Mouse (Mus musculus): ENCODE data around the gene Ergic1. TPM values are rescaled to one million over a fixed set of nuclear protein-coding genes. Genes with fewer than 3 reads are reported as not detected.

Ergic1 gene
- 36.0 and 39.0 TPM in 2 replicates for polyA plus RNA-seq (2015; fragmentation: Nextera tagmentation; extraction: Ambion mirVana)

DNA sequence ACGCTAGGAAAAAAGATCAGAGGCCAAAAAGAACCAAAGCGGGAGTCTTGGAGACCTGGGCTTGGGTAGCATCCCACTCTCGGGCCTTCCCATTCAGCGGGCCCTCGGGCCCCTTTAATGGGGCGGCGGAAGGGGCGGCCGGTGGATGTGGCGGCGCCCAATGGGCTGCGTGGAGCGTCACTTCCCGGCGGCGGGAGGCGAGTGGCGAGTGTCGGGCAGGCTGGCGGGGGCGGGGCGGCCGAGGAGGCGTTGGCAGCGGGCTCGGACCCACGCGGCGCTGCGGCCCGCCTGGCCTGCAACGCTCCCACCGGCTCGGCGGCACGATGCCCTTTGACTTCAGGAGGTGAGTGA, at the start of gene Ergic1:
Gene Ergic1 (plus strand): TSS at position 200 of the 351 bp plus-strand sequence.
- H3K27me3 ChIP-seq (ENCODE audit: control insufficient read depth, insufficient read depth, low read depth, low read length), result no peaks in the 10 kb centered on the region
- WGBS (ENCODE audit: insufficient replicate concordance), result under 1% methylated on average over 27 of the region's 36 CpGs
- H3K27ac ChIP-seq (ENCODE audit: low read length), result peak within 1 kb of the TSS; percentile 30; the same call in 1 of the 2 replicates
- peak within 1 kb of the TSS; percentile 94 for H3K4me2 ChIP-seq (ENCODE audit: low read depth, low read length)
- no peaks in the 10 kb centered on the region for H3K36me3 ChIP-seq (ENCODE audit: control insufficient read depth, insufficient read depth)
- peak within 1 kb of the TSS; percentile 66 for H3K9ac ChIP-seq (ENCODE audit: low read depth, low read length)
- no peaks in the 10 kb centered on the region for H3K9me3 ChIP-seq (replicated peaks; ENCODE audit: control insufficient read depth, low read length)
- H3K4me3 ChIP-seq (ENCODE audit: low read depth, low read length), result peak within 1 kb of the TSS; percentile 69
- peaks cover 27% of the 10 kb centered on the region for H3K4me1 ChIP-seq (ENCODE audit: control insufficient read depth, low read depth, low read length)
- ATAC-seq (ENCODE audit: low read depth), result peak; percentile 96

DNA sequence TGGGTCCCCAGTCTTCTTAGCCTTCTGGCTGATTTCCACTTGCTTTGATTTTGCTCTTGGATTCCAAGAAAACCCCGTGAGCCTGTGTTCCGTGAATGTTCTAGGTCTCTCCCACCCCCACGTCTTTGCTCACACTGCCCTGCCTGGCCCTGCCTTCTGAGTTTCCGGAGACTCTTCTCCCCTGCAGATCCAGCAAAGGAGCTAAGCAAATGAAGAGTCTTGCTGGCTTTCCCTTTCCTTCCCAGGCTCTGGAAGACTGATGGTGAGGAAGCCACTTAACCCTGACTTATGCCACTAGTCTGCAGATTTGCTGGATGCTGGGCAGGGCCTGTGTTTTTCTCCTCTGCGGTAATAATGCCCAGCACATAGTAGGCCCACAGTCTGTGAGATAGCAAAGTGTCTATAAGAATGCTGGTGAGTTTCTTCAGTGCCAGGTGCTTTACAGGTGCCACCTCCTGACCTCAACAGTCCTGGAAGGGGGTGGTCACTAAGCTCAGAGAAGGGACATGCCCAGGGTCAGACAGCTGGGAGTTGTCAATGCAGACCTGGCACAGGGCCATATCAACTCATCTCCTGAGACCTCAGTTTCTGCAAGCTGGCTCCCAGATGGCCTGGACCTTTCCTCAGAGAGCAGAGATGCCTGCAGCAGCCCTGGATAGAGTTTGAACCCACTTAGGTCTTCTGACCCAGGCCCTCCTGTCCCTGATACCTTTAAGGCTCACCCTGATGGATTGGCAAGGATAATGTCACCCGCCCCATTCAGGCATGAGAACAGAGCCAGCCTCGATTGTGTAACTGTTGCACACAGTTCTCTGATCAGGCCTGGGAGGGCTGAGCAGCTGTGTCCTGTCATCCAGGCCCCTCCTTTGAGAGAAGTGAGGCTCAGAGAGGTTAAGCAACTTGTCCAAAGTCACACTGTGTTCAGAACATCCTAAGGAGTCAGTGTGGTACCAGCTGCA, 49.2 kb upstream of the Ergic1 start:
- no peaks in the 10 kb centered on the region for H3K9me3 ChIP-seq (replicated peaks; ENCODE audit: control insufficient read depth, low read length)
- peak overlapping the region; percentile 64 for H3K9ac ChIP-seq (ENCODE audit: low read depth, low read length)
- WGBS (ENCODE audit: insufficient replicate concordance), result 61% methylated on average over 7 of the region's 7 CpGs
- H3K4me1 ChIP-seq (ENCODE audit: control insufficient read depth, low read depth, low read length), result peaks cover 75% of the 10 kb centered on the region
- H3K27me3 ChIP-seq (ENCODE audit: control insufficient read depth, insufficient read depth, low read depth, low read length), result no peaks in the 10 kb centered on the region
- no peak for ATAC-seq (ENCODE audit: low read depth)
- no peak overlapping the region for H3K4me3 ChIP-seq (ENCODE audit: low read depth, low read length)
- peak overlapping the region; percentile 93 for H3K27ac ChIP-seq (ENCODE audit: low read length)
- H3K4me2 ChIP-seq (ENCODE audit: low read depth, low read length), result no peak overlapping the region
- H3K36me3 ChIP-seq (ENCODE audit: control insufficient read depth, insufficient read depth), result no peaks in the 10 kb centered on the region

- no peak overlapping the region for H3K4me3 ChIP-seq (ENCODE audit: low read depth, low read length)
- no peaks in the 10 kb centered on the region for H3K27me3 ChIP-seq (ENCODE audit: control insufficient read depth, insufficient read depth, low read depth, low read length)
- ATAC-seq (ENCODE audit: low read depth), result no peak
- no peaks in the 10 kb centered on the region for H3K36me3 ChIP-seq (ENCODE audit: control insufficient read depth, insufficient read depth)
- peak overlapping the region; percentile 93 for H3K27ac ChIP-seq (ENCODE audit: low read length)
- H3K9ac ChIP-seq (ENCODE audit: low read depth, low read length), result peak overlapping the region; percentile 64
- WGBS (ENCODE audit: insufficient replicate concordance), result 46% methylated on average over 7 of the region's 7 CpGs
- H3K4me2 ChIP-seq (ENCODE audit: low read depth, low read length), result no peak overlapping the region
- H3K4me1 ChIP-seq (ENCODE audit: control insufficient read depth, low read depth, low read length), result peaks cover 75% of the 10 kb centered on the region
- H3K9me3 ChIP-seq (replicated peaks; ENCODE audit: control insufficient read depth, low read length), result no peaks in the 10 kb centered on the region
Observed at GRCm38 (mm10) chr17:26512961-26513360, 48.3 kb upstream of the Ergic1 start.

DNA sequence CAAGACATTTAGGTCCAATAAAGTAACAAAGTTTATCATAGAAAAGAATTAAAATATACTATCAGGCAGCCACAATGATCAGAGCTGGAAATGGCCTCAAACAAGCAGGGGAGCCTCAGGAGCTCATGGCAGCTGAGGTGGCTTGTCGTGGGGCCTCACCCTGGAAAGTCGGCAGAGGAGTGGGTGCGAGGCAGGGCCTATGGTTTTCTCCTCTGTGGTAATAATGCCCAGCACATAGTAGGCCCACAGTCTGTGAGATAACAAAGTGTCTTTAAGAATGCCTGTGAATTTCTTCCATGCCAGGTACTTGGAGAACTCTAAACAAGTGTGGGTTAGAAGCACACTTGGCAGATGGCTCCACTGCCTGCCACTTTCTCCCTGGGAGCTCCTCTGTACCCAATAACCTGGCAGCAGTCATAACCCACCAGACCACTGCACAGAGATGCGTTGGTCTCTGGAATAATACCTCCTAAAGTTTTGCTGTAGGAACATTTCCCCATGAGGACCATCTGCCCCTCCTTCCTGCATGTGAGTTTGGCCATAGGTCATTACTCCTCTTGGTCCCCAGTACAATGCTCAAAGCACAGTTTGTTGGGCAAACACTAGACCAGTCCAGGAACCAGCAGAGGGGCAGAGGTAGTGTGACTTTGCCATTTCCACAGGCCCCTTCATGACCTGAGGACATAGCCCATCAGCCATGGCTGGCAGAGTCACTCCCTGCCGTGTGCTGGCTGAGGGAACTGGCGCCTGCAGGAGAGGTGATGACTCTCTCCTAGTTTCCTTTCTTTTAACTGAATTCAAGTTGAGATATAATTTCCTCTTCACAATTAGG, 47.6 kb upstream of the Ergic1 start:
- H3K9me3 ChIP-seq (replicated peaks; ENCODE audit: control insufficient read depth, low read length), result no peaks in the 10 kb centered on the region
- no peaks in the 10 kb centered on the region for H3K36me3 ChIP-seq (ENCODE audit: control insufficient read depth, insufficient read depth)
- peak; percentile 17; the same call in 1 of the 2 replicates for ATAC-seq (ENCODE audit: low read depth)
- H3K4me3 ChIP-seq (ENCODE audit: low read depth, low read length), result no peak overlapping the region
- no peaks in the 10 kb centered on the region for H3K27me3 ChIP-seq (ENCODE audit: control insufficient read depth, insufficient read depth, low read depth, low read length)
- peak overlapping the region; percentile 93 for H3K27ac ChIP-seq (ENCODE audit: low read length)
- peak overlapping the region; percentile 64 for H3K4me2 ChIP-seq (ENCODE audit: low read depth, low read length)
- H3K9ac ChIP-seq (ENCODE audit: low read depth, low read length), result peak overlapping the region; percentile 64
- WGBS (ENCODE audit: insufficient replicate concordance), result 59% methylated on average over 6 of the region's 6 CpGs
- H3K4me1 ChIP-seq (ENCODE audit: control insufficient read depth, low read depth, low read length), result peaks cover 75% of the 10 kb centered on the region

- peak overlapping the region; percentile 68 for H3K9ac ChIP-seq (ENCODE audit: low read depth, low read length)
- no peaks in the 10 kb centered on the region for H3K27me3 ChIP-seq (ENCODE audit: control insufficient read depth, insufficient read depth, low read depth, low read length)
- no peaks in the 10 kb centered on the region for H3K36me3 ChIP-seq (ENCODE audit: control insufficient read depth, insufficient read depth)
- H3K4me2 ChIP-seq (ENCODE audit: low read depth, low read length), result peak overlapping the region; percentile 64
- WGBS (ENCODE audit: insufficient replicate concordance), result 23% methylated on average over 3 of the region's 3 CpGs
- peak; percentile 90 for ATAC-seq (ENCODE audit: low read depth)
- peak overlapping the region; percentile 34 for H3K4me3 ChIP-seq (ENCODE audit: low read depth, low read length)
- peak overlapping the region; percentile 93 for H3K27ac ChIP-seq (ENCODE audit: low read length)
- no peaks in the 10 kb centered on the region for H3K9me3 ChIP-seq (replicated peaks; ENCODE audit: control insufficient read depth, low read length)
- peaks cover 70% of the 10 kb centered on the region for H3K4me1 ChIP-seq (ENCODE audit: control insufficient read depth, low read depth, low read length)
Observed at GRCm38 (mm10) chr17:26514581-26515030, 46.7 kb upstream of the Ergic1 start.

GRCm38 (mm10) chr17:26515675-26516074, 45.6 kb upstream of the Ergic1 start:
- no peak for ATAC-seq (ENCODE audit: low read depth)
- Histone ChIP-seq H3K36me3 (ENCODE audit: control insufficient read depth, insufficient read depth) (no peaks in the 10 kb centered on the region), H3K27me3 (ENCODE audit: control insufficient read depth, insufficient read depth, low read depth, low read length) (no peaks in the 10 kb centered on the region), H3K4me3 (ENCODE audit: low read depth, low read length) (no peak overlapping the region), H3K4me2 (ENCODE audit: low read depth, low read length) (no peak overlapping the region), H3K27ac (ENCODE audit: low read length) (peak overlapping the region; percentile 93), H3K9me3 (replicated peaks; ENCODE audit: control insufficient read depth, low read length) (no peaks in the 10 kb centered on the region), H3K9ac (ENCODE audit: low read depth, low read length) (no peak overlapping the region), H3K4me1 (ENCODE audit: control insufficient read depth, low read depth, low read length) (peaks cover 61% of the 10 kb centered on the region)
- WGBS (ENCODE audit: insufficient replicate concordance), result 87% methylated on average over 4 of the region's 4 CpGs

DNA sequence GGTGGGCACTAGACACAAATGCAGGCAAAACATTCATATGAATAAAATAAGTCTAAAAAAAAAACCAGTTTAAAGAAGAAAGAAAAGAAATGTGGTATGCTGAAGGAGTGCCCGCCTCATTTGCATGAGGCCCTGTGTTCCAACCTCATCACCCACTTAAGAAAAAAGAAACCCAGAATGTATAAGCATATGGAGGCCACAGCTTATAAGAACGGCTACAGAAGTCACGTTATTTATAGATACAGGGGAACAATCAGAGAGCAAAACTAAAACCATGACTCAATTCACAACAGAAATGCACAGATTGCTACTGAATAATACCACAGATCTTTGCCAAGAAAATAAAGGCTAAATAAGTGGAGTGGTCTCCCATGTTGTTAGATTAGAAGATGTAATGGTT, 43.0 kb upstream of the Ergic1 start:
- Histone ChIP-seq H3K4me3 (ENCODE audit: low read depth, low read length) (no peak overlapping the region), H3K36me3 (ENCODE audit: control insufficient read depth, insufficient read depth) (no peaks in the 10 kb centered on the region), H3K27ac (ENCODE audit: low read length) (no peak overlapping the region), H3K4me1 (ENCODE audit: control insufficient read depth, low read depth, low read length) (peaks cover 34% of the 10 kb centered on the region), H3K9me3 (replicated peaks; ENCODE audit: control insufficient read depth, low read length) (no peaks in the 10 kb centered on the region), H3K27me3 (ENCODE audit: control insufficient read depth, insufficient read depth, low read depth, low read length) (no peaks in the 10 kb centered on the region), H3K4me2 (ENCODE audit: low read depth, low read length) (no peak overlapping the region), H3K9ac (ENCODE audit: low read depth, low read length) (no peak overlapping the region)
- 69% methylated on average over 3 of the region's 3 CpGs for WGBS (ENCODE audit: insufficient replicate concordance)
- ATAC-seq (ENCODE audit: low read depth), result no peak

GRCm38 (mm10) chr17:26522711-26523110, 38.6 kb upstream of the Ergic1 start:
- Histone ChIP-seq H3K9ac (ENCODE audit: low read depth, low read length) (no peak overlapping the region; the same call in 1 of the 2 replicates), H3K36me3 (ENCODE audit: control insufficient read depth, insufficient read depth) (no peaks in the 10 kb centered on the region), H3K9me3 (replicated peaks; ENCODE audit: control insufficient read depth, low read length) (no peaks in the 10 kb centered on the region), H3K27me3 (ENCODE audit: control insufficient read depth, insufficient read depth, low read depth, low read length) (no peaks in the 10 kb centered on the region), H3K4me2 (ENCODE audit: low read depth, low read length) (no peak overlapping the region), H3K27ac (ENCODE audit: low read length) (0 out of 2 replicates have a peak overlapping the region, but pooled peaks have one; percentile 29), H3K4me3 (ENCODE audit: low read depth, low read length) (no peak overlapping the region), H3K4me1 (ENCODE audit: control insufficient read depth, low read depth, low read length) (no peaks in the 10 kb centered on the region)
- WGBS (ENCODE audit: insufficient replicate concordance), result 54% methylated on average over 4 of the region's 4 CpGs
- ATAC-seq (ENCODE audit: low read depth), result peak; percentile 88

Measured in liver, embryonic 16.5 days (tissue).